Mouse (Mus musculus) C2C12 (cell line): Measurements from ENCODE around the gene Ano10.

Experiments used
- CEBPB ChIP-seq: IDR thresholded peaks from one replicate; pipeline ENCODE4 v1.6.1; 2011; ENCODE audit warnings: low read depth, mild to moderate bottlenecking, control low read depth, moderate library complexity
- CTCF ChIP-seq: IDR thresholded peaks from one replicate; pipeline ENCODE4 v1.5.1; 2011; ENCODE audit not compliant: control insufficient read depth, insufficient read depth, insufficient read length
- MAX ChIP-seq: IDR thresholded peaks from one replicate; pipeline ENCODE4 v1.6.1; 2011; ENCODE audit warnings: mild to moderate bottlenecking, control low read depth
- MYOD1 ChIP-seq: IDR thresholded peaks from one replicate; pipeline ENCODE4 v1.6.1; 2011; ENCODE audit warnings: low read depth; ENCODE audit not compliant: control insufficient read depth, insufficient read length
- USF1 ChIP-seq: IDR thresholded peaks from one replicate; pipeline ENCODE4 v1.6.1; 2011; ENCODE audit warnings: low read depth, mild to moderate bottlenecking, control low read depth, moderate library complexity

DNA sequence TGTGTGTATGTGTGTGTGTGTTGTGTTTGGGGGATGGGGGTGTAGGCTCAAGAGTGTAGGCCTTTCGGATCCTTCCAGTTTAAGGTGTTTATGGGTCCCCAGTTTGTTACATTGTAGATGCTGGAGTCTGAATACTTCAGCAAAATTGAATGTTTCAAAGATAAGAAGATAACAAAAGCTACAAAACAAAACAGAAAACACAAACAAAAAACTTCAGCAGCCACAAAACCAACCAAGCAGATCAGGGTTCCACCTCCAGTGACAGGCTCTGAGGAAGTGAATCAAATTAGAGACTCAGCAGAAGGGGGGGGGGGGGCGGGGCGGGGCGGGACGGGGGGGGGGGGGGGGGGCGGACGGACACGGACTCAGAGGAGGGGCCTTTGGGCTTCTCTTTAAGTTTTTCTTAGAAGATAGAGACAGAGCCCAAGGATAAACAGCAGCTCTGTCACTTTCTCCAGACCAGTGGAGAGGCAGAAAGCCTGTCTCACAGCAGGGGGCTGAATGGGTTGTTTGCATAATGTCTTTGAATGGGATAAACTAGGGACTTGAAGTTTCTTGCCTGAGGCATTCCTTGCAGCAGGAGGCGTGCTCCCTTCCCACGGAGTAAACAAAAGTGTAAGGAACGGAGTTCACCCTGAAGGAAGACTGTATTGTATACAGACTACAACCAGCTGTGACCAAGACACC lies 8.9 kb downstream of the Ano10 start:
- TF ChIP-seq CTCF = no peak
- no peak for TF ChIP-seq MAX
- TF ChIP-seq CEBPB = no peak
- TF ChIP-seq USF1 = no peak
- no peak for TF ChIP-seq MYOD1
